Mouse (Mus musculus): ENCODE measurements around the gene Ngp. TPM values are rescaled to one million over a fixed set of nuclear protein-coding genes. Genes with fewer than 3 reads are reported as not detected.
"Not testable (repeated sequence)": the region's sequence is repeated elsewhere in the genome, so short reads cannot be mapped to it uniquely, and the experiment has no call there.

Gene Ngp
- polyA plus RNA-seq, 1 experiment, result 0.35 TPM

DNA sequence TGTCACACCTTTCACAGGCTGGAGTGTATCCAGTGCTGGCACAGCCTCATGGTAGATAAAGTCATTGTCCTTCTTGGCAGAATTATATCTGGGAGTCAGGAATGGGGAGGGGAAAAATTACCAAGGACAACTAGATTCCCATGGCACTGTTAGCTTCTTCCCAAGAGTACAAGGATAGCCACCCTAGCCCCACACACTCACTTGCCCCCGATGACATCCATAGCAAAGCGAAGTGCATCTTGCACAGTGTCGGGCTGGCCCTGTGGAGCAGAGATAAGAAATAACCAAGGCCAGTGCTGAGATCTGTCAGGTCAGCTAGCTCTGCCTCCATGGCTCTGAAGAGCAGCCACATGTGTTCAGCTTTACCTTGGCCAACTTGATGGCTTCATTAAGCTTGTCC is 28.7 kb upstream of the Ngp start:
- H3K27ac ChIP-seq (ENCODE audit: insufficient read depth, low read length), result no peak overlapping the region
- no peaks in the 10 kb centered on the region for H3K4me1 ChIP-seq (ENCODE audit: control insufficient read depth, insufficient read depth, low read length)
- no peak for TF ChIP-seq POLR2A (IDR thresholded peaks at IDR 0.05; ENCODE audit: extremely low read depth, insufficient read depth, low read length)
- no peak for TF ChIP-seq CTCF (IDR thresholded peaks at IDR 0.05; ENCODE audit: extremely low read depth, insufficient read depth, low read length)
- H3K4me3 ChIP-seq (ENCODE audit: insufficient read depth, low read length), result no peak overlapping the region

GRCm38 (mm10) chr9:110393295-110393694 is 26.3 kb upstream of the Ngp start:
- Histone ChIP-seq H3K4me1 (ENCODE audit: control insufficient read depth, insufficient read depth, low read length) (no peaks in the 10 kb centered on the region), H3K4me3 (ENCODE audit: insufficient read depth, low read length) (no peak overlapping the region), H3K27ac (ENCODE audit: insufficient read depth, low read length) (no peak overlapping the region)
- TF ChIP-seq POLR2A (IDR thresholded peaks at IDR 0.05; ENCODE audit: extremely low read depth, insufficient read depth, low read length) (no peak), CTCF (IDR thresholded peaks at IDR 0.05; ENCODE audit: extremely low read depth, insufficient read depth, low read length) (no peak)

GRCm38 (mm10) chr9:110400650-110401049 is 18.9 kb upstream of the Ngp start:
- H3K27ac ChIP-seq (ENCODE audit: insufficient read depth, low read length), result no peak overlapping the region
- TF ChIP-seq POLR2A (IDR thresholded peaks at IDR 0.05; ENCODE audit: extremely low read depth, insufficient read depth, low read length), result no peak
- no peak for TF ChIP-seq CTCF (IDR thresholded peaks at IDR 0.05; ENCODE audit: extremely low read depth, insufficient read depth, low read length)
- H3K4me3 ChIP-seq (ENCODE audit: insufficient read depth, low read length), result no peak overlapping the region
- peaks cover 7% of the 10 kb centered on the region for H3K4me1 ChIP-seq (ENCODE audit: control insufficient read depth, insufficient read depth, low read length)

- TF ChIP-seq CTCF (IDR thresholded peaks at IDR 0.05; ENCODE audit: extremely low read depth, insufficient read depth, low read length), result no peak
- no peak for TF ChIP-seq POLR2A (IDR thresholded peaks at IDR 0.05; ENCODE audit: extremely low read depth, insufficient read depth, low read length)
- Histone ChIP-seq H3K4me1 (ENCODE audit: control insufficient read depth, insufficient read depth, low read length) (peaks cover 7% of the 10 kb centered on the region), H3K27ac (ENCODE audit: insufficient read depth, low read length) (no peak overlapping the region), H3K4me3 (ENCODE audit: insufficient read depth, low read length) (no peak overlapping the region)
Observed at GRCm38 (mm10) chr9:110402731-110403130, 16.8 kb upstream of the Ngp start.

DNA sequence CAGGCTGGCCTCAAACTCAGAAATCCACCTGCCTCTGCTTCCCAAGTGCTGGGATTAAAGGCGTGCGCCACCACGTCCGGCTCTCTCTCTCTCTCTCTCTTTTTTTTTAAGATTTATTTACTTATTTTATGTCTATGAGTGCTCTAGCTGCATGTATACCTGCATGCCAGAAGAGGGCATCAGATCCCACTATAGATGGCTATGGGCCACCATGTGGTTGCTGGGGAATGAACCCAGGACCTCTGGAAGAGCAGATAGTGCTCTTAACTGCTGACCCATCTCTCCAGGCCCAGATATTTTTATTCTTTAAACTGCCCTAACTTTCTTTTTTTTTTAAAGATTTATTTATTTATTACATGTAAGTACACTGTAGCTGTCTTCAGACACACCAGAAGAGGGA is 16.3 kb upstream of the Ngp start:
- not testable (repeated sequence) for H3K4me3 ChIP-seq (ENCODE audit: insufficient read depth, low read length); H3K27ac ChIP-seq (ENCODE audit: insufficient read depth, low read length); H3K4me1 ChIP-seq (ENCODE audit: control insufficient read depth, insufficient read depth, low read length)

- TF ChIP-seq CTCF (IDR thresholded peaks at IDR 0.05; ENCODE audit: extremely low read depth, insufficient read depth, low read length) (no peak), POLR2A (IDR thresholded peaks at IDR 0.05; ENCODE audit: extremely low read depth, insufficient read depth, low read length) (no peak)
- 0 out of 2 replicates have a peak overlapping the region, but pooled peaks have one; percentile 18 for H3K27ac ChIP-seq (ENCODE audit: insufficient read depth, low read length)
Observed at GRCm38 (mm10) chr9:110407311-110408098, 12.0 kb upstream of the Ngp start.

GRCm38 (mm10) chr9:110408099-110408773 is 11.3 kb upstream of the Ngp start, which contains the start of gene Ptpn23:
TSS of gene Ptpn23 (minus strand) at chr9:110408213.
- Histone ChIP-seq H3K27ac (ENCODE audit: insufficient read depth, low read length) (peak within 1 kb of the TSS; percentile 49), H3K4me3 (ENCODE audit: insufficient read depth, low read length) (peak within 1 kb of the TSS; percentile 66), H3K4me1 (ENCODE audit: control insufficient read depth, insufficient read depth, low read length) (no peaks in the 10 kb centered on the region)
- TF ChIP-seq POLR2A (IDR thresholded peaks at IDR 0.05; ENCODE audit: extremely low read depth, insufficient read depth, low read length) (peak; percentile 81), CTCF (IDR thresholded peaks at IDR 0.05; ENCODE audit: extremely low read depth, insufficient read depth, low read length) (no peak)

More at GRCm38 (mm10) chr9:110407311-110408098, 12.0 kb upstream of the Ngp start:
- Histone ChIP-seq H3K4me3 (ENCODE audit: insufficient read depth, low read length) (peak overlapping the region; percentile 66), H3K4me1 (ENCODE audit: control insufficient read depth, insufficient read depth, low read length) (no peaks in the 10 kb centered on the region)

- Histone ChIP-seq H3K4me1 (ENCODE audit: control insufficient read depth, insufficient read depth, low read length) (no peaks in the 10 kb centered on the region), H3K4me3 (ENCODE audit: insufficient read depth, low read length) (no peak overlapping the region), H3K27ac (ENCODE audit: insufficient read depth, low read length) (no peak overlapping the region)
- TF ChIP-seq POLR2A (IDR thresholded peaks at IDR 0.05; ENCODE audit: extremely low read depth, insufficient read depth, low read length) (no peak), CTCF (IDR thresholded peaks at IDR 0.05; ENCODE audit: extremely low read depth, insufficient read depth, low read length) (peak; percentile 97)
Observed at GRCm38 (mm10) chr9:110410908-110411887, 8.3 kb upstream of the Ngp start.

DNA sequence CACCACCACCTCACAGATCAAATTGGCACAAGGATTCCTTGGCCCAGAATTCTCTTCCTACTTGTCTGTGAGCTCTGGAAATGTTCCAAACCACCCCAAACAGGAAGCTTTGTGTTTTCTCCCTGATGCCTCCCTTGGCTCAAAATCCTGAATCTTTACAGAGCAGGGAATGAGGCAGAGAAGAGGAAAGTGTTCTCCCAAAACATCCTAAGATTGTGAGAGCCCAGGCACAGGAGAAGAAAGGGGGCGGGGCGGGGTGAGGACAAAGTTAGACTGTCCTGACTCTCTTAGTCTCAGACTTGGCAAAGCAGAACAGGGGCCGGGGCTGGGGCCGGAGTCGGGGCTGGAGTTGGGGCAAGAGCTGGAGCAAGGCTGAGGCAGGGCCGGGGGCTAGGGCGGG is 6.6 kb upstream of the Ngp start:
- Histone ChIP-seq H3K4me1 (ENCODE audit: control insufficient read depth, insufficient read depth, low read length) (no peaks in the 10 kb centered on the region), H3K4me3 (ENCODE audit: insufficient read depth, low read length) (no peak overlapping the region), H3K27ac (ENCODE audit: insufficient read depth, low read length) (no peak overlapping the region)
- TF ChIP-seq POLR2A (IDR thresholded peaks at IDR 0.05; ENCODE audit: extremely low read depth, insufficient read depth, low read length), result no peak
- no peak for TF ChIP-seq CTCF (IDR thresholded peaks at IDR 0.05; ENCODE audit: extremely low read depth, insufficient read depth, low read length)

Measured in cortical plate, adult 2 months (tissue).